Mouse (Mus musculus) C2C12 (cell line): Measurements from ENCODE around the gene Olig2. TPM values are rescaled to one million over a fixed set of nuclear protein-coding genes. Genes with fewer than 3 reads are reported as not detected.

ENCODE experiments used
- H3K27me3 ChIP-seq: one replicate; pipeline ENCODE4 v1.6.1; 2011; ENCODE audit not compliant: control insufficient read depth, insufficient read depth, insufficient read length
- H3K36me3 ChIP-seq: one replicate; pipeline ENCODE4 v1.6.1; 2011; ENCODE audit not compliant: control insufficient read depth, insufficient read depth
- H3K4me3 ChIP-seq: one replicate; pipeline ENCODE4 v1.5.1; 2011; ENCODE audit warnings: mild to moderate bottlenecking, control low read depth; ENCODE audit not compliant: poor library complexity, insufficient read depth, severe bottlenecking
- H3K79me2 ChIP-seq: one replicate; pipeline ENCODE4 v1.6.1; 2011; ENCODE audit not compliant: control insufficient read depth, insufficient read depth
- H3K79me3 ChIP-seq: one replicate; pipeline ENCODE4 v1.6.1; 2011; ENCODE audit warnings: low read depth, control low read depth
- H3ac ChIP-seq: one replicate; pipeline ENCODE3; 2011; ENCODE audit warnings: low read depth; ENCODE audit not compliant: control insufficient read depth, insufficient read length
- CEBPB ChIP-seq: IDR thresholded peaks from one replicate; pipeline ENCODE4 v1.6.1; 2011; ENCODE audit warnings: low read depth, mild to moderate bottlenecking, control low read depth, moderate library complexity
- CTCF ChIP-seq: IDR thresholded peaks from one replicate; pipeline ENCODE4 v1.5.1; 2011; ENCODE audit not compliant: control insufficient read depth, insufficient read depth, insufficient read length
- FOSL1 ChIP-seq: IDR thresholded peaks from one replicate; pipeline ENCODE4 v1.8.0; 2011; ENCODE audit warnings: mild to moderate bottlenecking, low read length; ENCODE audit not compliant: poor library complexity, insufficient read depth, severe bottlenecking
- MAX ChIP-seq: IDR thresholded peaks from one replicate; pipeline ENCODE4 v1.6.1; 2011; ENCODE audit warnings: mild to moderate bottlenecking, control low read depth
- MYOD1 ChIP-seq: IDR thresholded peaks from one replicate; pipeline ENCODE4 v1.6.1; 2011; ENCODE audit warnings: low read depth; ENCODE audit not compliant: control insufficient read depth, insufficient read length
- MYOG ChIP-seq: IDR thresholded peaks from one replicate; pipeline ENCODE4 v1.6.1; 2011; ENCODE audit not compliant: control insufficient read depth, insufficient read length; ENCODE audit errors: extremely low read depth
- USF1 ChIP-seq: IDR thresholded peaks from one replicate; pipeline ENCODE4 v1.6.1; 2011; ENCODE audit warnings: low read depth, mild to moderate bottlenecking, control low read depth, moderate library complexity
- polyA plus RNA-seq: library from polyadenylated mRNA; unstranded; fragments of >200 nt; fragmentation: generic; extraction: Trizol; gene quantifications from one replicate; pipeline ENCODE4 v1.2.1, GENCODE M21; 2012; ENCODE audit warnings: missing spikeins

Gene Olig2
- polyA plus RNA-seq, 1 experiment: not detected

GRCm38 (mm10) chr16:91191663-91192237, 33.5 kb upstream of the Olig2 start:
- H3K79me3 ChIP-seq: no peaks in the 10 kb centered on the region
- no peaks in the 10 kb centered on the region for H3K79me2 ChIP-seq
- peaks cover 25% of the 10 kb centered on the region for H3K27me3 ChIP-seq
- H3K36me3 ChIP-seq: no peaks in the 10 kb centered on the region
- no peak overlapping the region for H3K4me3 ChIP-seq
- no peak for TF ChIP-seq CTCF
- no peak for TF ChIP-seq MYOG
- TF ChIP-seq CEBPB: no peak
- TF ChIP-seq USF1: no peak
- H3ac ChIP-seq: no peak overlapping the region

DNA sequence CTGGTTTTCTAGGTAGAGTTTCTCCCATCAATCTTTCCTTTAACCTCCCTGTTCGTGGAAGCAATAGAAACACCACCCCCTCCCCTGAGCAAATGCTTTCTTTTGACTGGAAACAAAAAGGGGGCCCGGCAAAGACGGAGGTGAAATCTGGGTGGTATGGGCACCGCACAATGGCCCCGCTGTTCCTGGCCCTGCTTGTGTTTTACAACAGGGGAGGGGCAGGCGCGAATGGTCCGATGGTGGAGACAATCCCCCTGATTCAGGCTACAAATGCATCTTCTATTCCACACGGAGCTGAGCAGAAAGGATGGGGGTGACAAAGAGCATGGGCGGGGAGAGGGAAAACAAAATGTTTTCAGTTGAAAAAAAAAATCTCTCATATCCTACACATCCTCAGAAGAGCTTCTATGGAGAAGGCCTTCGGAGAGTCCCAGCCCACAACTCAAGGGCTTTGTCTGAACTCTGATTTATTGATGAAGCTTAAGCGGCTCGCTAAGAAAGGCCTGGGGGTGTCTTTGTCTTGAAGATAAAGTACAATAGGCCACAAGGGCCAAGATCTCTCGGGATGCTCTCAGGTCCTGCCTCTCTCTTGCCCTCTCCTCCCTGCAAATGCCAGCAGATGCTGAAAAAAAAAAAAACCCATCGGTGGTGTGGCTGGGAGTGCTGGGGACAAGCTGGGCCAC, 32.4 kb upstream of the Olig2 start:
- Histone ChIP-seq H3ac (no peak overlapping the region), H3K27me3 (peaks cover 22% of the 10 kb centered on the region), H3K79me3 (no peaks in the 10 kb centered on the region), H3K4me3 (no peak overlapping the region), H3K36me3 (no peaks in the 10 kb centered on the region), H3K79me2 (no peaks in the 10 kb centered on the region)
- TF ChIP-seq MYOG: no peak
- TF ChIP-seq CEBPB: no peak
- no peak for TF ChIP-seq CTCF
- no peak for TF ChIP-seq MAX
- TF ChIP-seq FOSL1: no peak
- no peak for TF ChIP-seq USF1

DNA sequence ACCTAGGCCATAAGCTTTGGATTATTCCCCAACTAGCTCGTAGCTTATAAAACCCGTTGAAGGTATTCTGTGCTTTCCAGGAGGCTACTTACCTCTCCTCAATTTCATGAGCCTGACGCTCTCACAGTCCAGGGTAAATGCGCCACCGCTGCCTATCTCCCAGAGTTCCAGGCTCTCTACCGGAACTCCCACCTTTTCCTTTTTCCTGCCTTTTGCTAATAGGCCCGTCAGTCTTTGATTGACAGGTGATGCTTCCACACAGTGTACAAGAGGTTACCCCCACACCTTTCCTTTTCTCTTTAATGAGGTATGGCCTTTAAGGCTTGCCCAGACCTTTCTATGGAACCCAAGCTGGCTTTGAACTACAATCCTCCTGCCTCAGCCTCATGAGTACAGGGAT, 25.4 kb upstream of the Olig2 start:
- H3K4me3 ChIP-seq: no peak overlapping the region
- H3K79me2 ChIP-seq: no peaks in the 10 kb centered on the region
- no peak overlapping the region for H3ac ChIP-seq
- H3K36me3 ChIP-seq: no peaks in the 10 kb centered on the region
- TF ChIP-seq MYOD1: no peak
- no peak for TF ChIP-seq USF1
- no peak for TF ChIP-seq MYOG
- TF ChIP-seq MAX: no peak
- no peak for TF ChIP-seq FOSL1
- no peak for TF ChIP-seq CEBPB
- TF ChIP-seq CTCF: no peak
- H3K27me3 ChIP-seq: peaks cover 11% of the 10 kb centered on the region
- H3K79me3 ChIP-seq: no peaks in the 10 kb centered on the region

DNA sequence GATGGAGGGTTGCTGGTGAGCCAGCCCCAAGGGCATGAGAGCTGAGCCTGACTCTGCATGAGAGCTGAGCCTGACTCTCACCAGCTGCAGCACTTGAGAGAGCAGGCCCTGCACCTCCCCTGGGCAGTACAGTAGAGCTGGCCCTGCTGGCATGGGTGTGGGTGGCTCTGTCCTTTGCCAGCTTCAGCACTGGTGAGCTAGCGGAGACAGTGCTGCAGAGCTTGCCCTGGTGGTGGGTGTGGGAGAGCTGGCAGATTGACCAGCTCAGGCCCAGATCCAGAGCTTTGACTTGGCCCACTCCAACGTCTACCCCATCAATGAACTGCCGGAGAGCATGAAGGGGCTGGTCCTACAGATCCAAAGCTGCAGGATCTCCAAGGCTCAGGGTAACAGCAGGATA, 22.3 kb upstream of the Olig2 start:
- Histone ChIP-seq H3ac (no peak overlapping the region), H3K27me3 (peaks cover 17% of the 10 kb centered on the region), H3K36me3 (no peaks in the 10 kb centered on the region), H3K79me3 (no peaks in the 10 kb centered on the region), H3K4me3 (no peak overlapping the region), H3K79me2 (no peaks in the 10 kb centered on the region)
- no peak for TF ChIP-seq CEBPB
- TF ChIP-seq MAX: no peak
- no peak for TF ChIP-seq USF1
- no peak for TF ChIP-seq MYOD1
- TF ChIP-seq FOSL1: no peak
- TF ChIP-seq MYOG: no peak
- TF ChIP-seq CTCF: no peak

GRCm38 (mm10) chr16:91206371-91206770, 18.9 kb upstream of the Olig2 start:
- H3K27me3 ChIP-seq: peaks cover 21% of the 10 kb centered on the region
- no peak for TF ChIP-seq CTCF
- TF ChIP-seq FOSL1: no peak
- no peaks in the 10 kb centered on the region for H3K36me3 ChIP-seq
- no peaks in the 10 kb centered on the region for H3K79me3 ChIP-seq
- H3K79me2 ChIP-seq: no peaks in the 10 kb centered on the region
- no peak overlapping the region for H3ac ChIP-seq
- no peak overlapping the region for H3K4me3 ChIP-seq

- TF ChIP-seq MAX (no peak), CEBPB (no peak), MYOD1 (no peak), MYOG (no peak), FOSL1 (no peak), CTCF (no peak), USF1 (no peak)
- Histone ChIP-seq H3ac (no peak overlapping the region), H3K27me3 (peaks cover 54% of the 10 kb centered on the region), H3K79me2 (no peaks in the 10 kb centered on the region), H3K36me3 (no peaks in the 10 kb centered on the region), H3K79me3 (no peaks in the 10 kb centered on the region), H3K4me3 (no peak overlapping the region)
Measured at GRCm38 (mm10) chr16:91217077-91217476, 8.2 kb upstream of the Olig2 start.
